Mouse (Mus musculus) frontal cortex, postnatal 14 days (tissue): Measurements from ENCODE around the gene Fam155a.
"Not testable (repeated sequence)": the region's sequence is repeated elsewhere in the genome, so short reads cannot be mapped to it uniquely, and the experiment has no call there.

Experiments
- DNase-seq, 2 experiments: peaks; one replicate each; pipeline ENCODE4 v3.0.0; 2022; ENCODE audit warnings: low spot score in 2 of 2

Gene Fam155a

DNA sequence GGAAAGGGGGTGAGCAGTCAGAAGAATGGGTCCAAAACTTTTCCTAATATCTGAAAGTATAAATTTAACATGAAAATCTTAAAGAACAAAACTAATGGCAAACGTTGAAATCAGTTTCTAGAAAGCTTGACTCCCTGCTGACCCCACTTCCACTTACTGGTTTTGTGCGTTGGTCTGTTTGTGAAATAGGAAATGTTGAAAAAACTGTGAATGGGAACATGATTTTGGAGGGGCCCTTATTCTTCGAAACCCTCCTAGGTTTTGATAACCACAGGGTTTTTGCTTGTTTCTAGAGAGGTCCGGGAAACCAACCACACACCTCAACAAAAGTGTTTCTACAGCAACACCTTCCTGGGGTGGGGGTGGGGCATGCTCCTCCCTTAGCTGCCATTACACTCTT is 368.6 kb downstream of the Fam155a start:
- no peak for DNase-seq

DNA sequence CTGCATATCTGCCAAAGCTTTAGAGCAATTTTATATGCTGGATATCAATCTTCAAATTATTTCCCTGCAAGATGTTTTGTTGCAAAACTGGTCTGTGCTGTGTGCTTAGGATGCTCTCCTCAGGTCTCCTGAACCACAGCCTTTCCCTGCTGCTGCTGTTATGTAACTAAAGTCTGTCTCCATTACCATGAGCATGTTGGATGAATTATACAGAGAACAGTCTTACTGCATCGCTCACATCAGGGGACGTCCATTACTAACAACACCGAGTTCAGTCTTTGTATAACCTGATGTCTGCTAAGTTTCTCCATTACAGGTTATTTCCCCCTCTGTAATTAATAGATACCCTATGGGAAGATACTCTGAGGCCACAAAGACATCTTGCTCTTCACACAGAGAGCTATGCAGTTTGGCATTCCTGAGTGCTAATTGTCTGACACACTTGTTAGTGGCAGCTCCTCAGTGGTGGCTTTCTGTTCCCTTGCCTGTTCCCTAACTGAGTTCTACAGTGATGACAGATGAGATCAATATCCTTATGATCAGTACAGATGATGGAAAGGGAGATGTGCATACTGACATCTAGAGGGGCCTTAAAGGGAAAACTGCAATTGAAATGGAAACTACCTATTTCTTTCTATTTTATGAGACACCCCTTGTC is 372.2 kb downstream of the Fam155a start:
- DNase-seq = no peak

DNA sequence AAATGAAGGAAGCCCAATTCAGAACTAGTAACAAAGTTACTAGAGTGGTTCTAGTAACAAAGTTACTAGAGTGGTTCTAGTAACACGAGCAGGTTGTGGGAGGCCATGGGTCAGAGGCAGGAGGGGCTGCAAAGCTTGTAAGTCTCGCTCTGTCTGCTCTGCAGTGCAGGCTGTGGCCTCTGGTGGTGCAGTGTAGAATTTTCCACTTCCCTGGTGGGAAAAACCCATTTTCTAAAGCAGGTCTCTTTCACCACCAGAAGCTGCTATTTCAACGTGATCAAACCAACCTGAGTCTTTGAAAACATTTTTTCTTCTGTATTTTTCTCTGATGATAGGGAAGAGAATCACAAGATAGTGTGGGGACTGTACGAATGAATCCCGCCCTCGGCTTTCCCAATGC is 372.9 kb downstream of the Fam155a start:
- no peak for DNase-seq

DNA sequence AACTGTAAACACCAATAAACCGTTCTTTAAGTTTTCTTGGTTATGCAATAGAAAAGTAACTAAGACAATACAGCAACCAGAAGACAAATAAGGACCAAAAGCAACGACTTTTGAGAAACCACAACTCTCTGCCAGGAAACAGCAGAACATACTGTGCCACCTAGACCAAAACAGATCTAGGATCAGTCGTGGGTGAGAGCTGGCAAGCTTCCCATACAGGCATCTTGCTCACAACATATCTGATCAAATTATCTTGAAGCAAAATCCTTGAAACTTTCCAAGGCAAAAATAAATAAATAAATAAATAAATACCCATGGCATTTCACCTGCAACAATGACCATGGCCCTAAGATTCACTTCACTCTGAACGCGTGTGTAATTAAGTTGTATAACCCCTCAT is 376.3 kb downstream of the Fam155a start:
- no peak for DNase-seq

DNA sequence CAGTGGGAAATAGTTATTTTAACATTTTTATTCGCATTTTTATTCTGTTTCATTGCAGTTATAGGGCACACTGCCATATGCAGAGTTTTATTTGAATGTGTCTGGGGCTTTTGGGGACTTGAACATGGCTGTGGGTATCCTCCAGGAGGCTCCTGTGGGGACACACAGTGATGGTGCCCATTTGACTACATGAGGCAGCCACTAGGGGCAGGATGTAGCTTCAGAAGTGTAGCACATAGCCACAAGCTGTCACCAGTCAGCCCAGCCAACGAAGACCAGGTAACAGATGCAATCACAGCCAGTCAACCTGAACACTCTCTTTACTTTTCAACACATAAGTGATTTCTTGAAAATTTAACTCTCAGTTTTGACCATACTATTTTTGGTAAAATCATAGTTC is 377.7 kb downstream of the Fam155a start:
- no peak for DNase-seq

DNA sequence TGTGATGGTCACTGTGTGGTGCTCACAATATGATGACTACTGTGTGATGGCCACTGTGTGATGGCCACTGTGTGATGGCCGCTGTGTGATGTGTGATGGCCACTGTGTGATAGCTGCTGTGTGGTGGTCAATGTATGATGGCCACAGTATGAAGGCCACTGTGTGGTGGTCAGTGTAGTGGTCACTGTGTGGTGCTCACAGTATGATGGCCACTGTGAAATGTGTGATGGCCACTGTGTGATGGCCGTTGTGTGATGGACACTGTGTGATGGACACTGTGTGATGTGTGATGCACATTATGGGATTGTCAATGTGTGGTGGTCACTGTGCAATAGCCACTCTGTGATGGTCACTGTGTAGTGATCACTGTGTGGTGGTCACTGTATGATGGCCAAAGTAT is 380.7 kb downstream of the Fam155a start:
- DNase-seq = not testable (repeated sequence)

DNA sequence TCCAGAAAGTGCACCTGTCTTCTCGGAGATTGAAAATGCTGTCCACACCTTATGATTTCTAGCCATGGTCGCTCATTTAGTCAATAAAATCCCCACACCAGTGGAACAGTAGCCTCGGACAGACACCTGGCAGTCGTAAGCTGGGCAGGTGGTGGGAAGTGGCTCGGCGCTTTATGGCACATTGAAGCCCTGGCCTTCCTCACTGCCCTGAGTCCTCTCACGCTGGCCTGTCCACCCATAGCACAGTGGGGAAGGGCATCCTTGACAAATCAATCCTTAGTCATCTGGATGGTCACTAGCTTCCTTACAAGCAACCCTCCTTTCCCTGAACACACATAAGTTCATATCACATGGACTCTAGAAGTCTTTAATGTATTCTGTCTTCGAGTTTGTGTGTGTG is 401.8 kb downstream of the Fam155a start:
- DNase-seq = no peak

DNA sequence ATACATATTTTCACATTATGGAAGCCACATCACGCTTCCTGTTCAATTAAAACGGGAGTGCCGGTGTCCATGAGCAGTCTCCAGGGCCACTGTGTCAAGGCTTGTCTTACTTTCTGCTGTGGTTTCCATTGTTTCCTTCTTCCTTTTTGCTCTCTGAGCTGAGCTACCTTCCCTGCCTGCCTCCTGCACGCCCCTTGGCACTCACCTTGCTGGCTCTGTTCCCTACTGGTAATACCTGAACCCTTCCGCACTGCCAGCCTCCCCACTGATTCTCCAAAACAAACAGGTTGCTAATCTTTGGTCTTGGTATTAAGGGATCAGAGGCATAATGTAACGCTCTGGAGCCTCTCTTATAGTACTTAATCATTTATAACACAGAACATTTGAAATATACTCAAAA is 403.2 kb downstream of the Fam155a start:
- DNase-seq = no peak

DNA sequence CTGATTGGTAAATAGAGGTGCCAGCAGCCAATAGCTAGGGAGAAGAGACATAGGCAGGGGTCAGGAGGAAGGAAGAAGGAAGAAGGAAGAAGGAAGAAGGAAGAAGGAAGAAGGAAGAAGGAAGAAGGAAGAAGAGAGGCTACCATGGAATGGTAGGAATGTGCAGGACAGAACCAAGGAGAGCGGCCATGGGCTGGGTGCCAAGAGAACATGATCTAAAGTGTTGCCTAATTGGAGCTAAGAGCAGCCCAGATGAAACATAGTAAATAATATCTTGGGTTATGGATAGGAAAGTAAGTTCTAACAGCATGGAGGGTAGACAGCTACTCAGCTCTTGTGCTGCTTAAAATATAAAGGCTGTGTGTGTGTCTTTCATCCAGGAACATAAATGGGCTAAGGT is 405.6 kb downstream of the Fam155a start:
- no peak for DNase-seq

DNA sequence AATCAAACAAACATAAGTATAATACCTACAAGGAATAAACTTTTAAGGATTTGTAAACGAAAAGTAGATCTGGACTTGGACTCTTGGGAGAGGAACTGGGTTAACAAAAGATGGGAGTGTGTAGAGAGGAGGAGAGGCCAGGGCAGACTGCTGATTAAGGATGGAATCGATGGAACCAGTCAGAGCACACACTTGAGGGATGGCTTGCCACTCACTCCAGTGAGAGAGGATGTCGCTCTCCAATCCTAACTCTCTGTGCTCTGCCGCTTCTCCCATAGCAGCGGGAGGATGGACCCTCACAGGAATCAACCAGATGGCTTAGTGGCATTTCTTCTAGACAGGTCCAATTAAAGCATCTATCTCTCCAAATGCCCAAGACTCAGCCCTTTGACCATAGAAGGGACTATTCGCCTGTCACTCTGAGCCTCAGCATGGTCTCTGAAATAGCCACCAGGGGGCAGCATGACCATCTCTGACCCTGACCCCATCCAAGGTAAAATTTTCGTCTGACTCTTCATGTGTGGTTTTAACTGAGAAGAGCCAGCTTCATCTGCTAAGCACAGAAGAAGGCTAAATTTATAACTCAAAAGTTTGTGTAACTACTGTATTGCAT is 422.3 kb downstream of the Fam155a start:
- no peak for DNase-seq

DNA sequence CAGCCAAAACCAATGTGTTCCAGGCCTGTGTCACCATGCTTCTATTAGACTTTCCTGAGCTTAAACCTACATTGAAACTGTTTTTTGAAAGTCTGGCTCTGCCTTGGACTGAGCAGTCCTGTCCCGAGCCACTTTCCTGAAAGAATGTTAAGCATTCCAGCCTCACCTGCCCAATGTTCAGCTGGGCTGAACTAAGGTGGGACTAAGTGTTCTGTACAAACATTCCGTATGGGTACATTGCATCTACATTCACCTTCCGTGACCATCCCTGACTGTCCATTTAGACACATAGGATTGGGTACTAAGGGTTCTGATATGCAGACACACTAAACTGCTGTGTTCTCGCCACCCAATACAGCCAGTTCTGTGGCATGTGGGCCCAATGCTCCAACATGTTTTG is 423.8 kb downstream of the Fam155a start:
- DNase-seq = no peak

DNA sequence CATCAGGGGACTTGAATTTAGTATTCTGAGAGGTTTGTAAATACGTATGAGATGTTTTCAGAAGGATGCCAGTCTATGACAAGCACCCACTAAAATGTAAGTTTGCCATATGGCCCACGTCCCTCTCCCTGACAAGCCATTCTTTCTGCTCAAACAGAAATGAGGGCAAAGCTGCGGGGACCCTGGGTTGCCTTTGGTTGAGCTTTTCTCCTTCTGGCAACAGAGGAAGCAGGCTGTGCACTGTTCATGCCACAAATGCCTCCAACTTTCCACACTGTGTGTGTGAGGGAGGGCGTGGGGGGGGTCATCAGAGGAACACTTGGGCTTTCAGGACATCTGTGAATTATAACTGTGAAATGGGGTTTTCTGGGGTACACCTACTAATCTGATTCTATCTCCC is 426.8 kb downstream of the Fam155a start:
- no peak for DNase-seq

DNA sequence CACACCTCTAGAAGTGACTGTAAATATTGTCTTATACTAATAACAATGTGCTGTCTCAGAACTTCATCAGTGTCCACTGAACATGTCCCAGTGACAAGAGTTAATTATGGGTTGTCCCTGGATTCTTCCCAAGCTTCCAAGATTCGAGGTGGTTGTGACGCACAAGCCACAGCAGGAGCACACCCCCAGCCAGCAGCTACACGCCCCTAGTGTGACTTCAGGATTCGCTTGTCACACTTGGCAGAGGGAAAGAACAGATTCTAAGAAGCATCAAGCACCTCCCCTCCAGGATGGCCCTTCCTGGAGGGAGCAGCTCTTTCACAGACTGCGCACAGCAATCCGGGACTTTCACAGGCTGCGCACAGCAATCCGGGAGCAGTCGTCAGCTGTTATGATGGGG is 428.0 kb downstream of the Fam155a start:
- DNase-seq = no peak

DNA sequence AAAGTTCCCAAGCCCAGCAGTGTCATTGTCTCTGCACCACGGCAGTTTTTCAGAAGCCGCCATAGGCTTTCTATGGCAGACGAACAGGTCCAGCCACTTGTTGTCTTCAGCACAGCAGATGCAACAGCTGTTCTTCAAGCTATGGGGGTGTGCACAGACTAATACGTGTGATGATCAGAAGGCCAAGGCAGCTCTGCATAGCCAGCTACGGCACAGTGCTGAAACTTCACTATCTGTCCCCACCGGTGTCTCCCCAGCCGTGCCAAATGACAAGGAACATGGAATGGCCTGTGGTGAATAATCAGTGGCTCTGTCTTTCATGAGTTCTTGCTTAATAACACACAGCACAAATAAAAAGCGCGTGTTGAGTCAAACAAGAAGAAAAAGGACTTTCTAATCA is 428.4 kb downstream of the Fam155a start:
- no peak for DNase-seq

DNA sequence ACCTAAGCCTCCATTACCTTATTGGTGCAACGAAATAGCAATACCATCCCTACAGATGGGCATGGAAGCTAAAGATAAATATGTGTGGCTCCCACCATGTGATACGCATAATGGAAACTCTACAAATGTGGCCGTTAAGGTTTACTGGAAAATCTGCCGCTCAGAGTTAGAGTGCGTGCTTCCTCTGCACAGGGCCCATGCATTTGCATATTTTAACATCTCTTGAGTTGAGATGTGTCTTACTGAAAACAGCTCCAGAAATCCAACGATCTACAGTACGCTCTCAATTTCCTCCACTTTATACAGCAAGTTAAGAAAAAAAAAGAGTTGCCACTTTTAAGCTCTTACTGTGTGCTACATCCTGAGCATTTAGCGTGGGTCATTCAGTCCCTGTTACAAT is 433.1 kb downstream of the Fam155a start:
- DNase-seq = no peak

DNA sequence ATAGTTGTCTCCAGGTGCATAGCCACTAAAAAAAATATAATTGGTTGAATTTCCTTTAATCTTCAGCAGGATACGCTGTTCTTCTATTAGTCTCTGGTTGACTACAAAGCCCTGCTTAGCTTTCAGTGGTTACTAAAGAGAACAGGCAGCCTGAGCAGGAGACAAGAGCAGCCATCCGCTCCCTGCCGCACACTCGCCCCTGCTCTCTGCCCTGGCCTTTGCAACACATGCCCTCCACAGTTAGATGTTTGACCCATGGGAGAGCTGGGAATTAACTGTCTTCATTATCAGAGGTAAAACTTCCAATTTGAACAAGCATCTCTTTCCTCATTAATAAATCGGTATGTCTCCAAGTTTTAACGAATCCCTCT is 435.0 kb downstream of the Fam155a start:
- DNase-seq = no peak

DNA sequence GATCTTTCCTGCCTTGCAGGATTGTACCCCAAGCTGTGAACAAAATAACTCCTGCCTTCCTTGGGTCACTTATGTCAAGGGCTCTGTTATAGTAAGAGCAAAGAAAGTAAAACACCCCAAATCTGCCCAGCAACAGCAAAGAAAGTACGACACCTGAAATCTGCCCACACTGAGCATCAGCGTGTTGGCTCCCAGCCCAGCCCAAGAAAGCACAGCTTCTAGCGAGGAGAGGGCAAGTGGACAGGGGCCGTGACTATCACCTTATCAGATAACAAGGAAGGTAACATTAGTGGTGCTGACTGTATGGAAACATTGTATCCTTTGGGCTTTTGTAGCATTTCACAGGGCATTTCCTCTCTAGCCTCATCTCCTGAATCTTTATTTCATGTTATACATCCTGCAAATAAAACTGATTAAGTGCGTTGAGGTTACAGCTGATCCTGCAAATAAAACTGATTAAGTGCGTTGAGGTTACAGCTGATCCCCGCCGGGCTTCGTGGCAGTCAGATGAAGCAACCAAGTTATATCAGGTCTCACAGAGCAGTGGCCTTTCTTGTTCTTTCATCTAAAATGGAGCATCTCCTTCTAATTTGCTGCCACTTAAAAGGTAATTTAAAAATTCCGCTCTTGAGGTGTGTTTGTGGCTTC is 435.6 kb downstream of the Fam155a start:
- no peak for DNase-seq

DNA sequence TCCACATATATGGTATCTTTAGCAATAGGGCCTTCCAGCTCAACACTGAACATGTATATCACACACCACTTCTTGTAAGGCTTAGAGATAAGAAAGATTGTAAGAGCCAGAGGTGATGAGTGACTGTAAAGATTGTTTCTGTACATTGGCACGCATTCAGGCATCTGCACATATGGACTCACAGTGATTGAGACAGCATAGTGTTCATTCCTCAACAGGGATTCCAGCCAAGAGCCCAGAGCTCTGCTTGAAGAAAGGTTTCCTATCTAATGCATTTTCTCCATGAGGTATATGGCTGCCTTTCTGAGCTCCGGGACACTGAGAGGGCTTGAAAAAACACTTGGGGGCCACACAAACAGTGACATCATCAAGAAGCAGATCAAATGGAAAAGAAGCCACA is 438.2 kb downstream of the Fam155a start:
- no peak for DNase-seq

DNA sequence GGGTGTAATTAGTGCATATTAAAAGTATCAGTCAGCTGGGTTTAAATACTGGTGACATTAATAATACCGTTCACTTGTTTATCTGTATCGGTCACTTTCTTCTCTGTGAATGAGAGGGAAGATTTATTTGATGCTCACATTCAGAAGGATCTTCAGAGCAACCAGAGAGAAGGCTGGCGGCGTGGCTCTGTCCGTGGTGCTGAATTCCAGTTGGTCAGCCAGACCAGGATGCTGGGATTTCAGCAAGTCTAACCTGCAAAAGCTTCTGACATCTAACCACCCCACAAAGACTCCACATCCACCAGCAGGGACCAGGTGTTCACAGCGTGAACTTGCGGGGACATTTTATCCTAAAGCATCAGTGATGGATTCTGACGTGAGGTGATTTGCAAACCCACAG is 461.5 kb downstream of the Fam155a start:
- DNase-seq = no peak

DNA sequence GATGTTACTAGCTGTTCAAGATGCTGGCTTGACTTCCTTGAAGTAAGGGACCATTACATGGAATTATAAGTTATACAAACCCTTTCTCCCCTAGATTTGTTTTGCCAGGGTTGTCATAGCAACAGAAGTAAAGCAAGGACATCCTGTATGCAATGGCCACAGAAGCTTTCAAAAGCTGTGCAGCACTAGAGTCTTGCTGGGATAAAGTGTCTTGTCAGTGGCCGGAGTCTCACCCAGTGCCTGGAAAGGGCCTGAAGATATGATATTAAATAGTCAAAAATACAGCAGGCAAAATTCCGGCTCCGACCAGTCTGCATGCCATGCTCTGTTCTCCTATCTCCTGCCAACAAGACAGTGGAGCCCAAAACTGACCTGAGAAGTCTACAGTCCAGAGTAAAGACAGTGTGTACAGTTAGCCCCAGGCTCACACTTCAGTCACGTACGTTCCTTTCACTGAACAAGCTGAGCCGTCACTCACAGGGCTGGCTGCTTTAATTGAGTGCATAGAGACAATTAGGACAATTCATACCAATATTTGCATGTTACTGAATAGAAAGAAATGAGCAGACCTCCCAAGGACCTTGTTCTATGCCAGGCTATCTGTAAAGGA is 467.3 kb downstream of the Fam155a start:
- no peak for DNase-seq

DNA sequence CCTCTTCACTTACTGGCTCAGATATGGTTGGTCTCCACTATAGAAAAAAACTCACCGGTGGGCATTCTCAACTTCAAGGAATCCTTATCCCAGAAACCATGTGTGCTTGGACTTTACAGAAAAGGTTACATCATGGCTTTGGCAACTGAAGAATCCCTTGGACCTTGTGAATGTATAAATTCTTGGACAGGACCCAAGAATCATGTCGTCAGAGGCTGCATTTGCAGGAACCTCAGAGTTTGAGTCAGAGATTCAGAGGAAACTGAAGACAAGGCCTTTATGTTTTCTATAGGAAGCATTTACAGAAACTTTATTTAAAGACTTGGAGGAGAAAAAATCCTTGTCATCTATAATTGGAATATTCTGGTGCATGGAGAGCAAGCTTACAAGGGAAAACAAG is 475.9 kb downstream of the Fam155a start:
- DNase-seq = no peak

DNA sequence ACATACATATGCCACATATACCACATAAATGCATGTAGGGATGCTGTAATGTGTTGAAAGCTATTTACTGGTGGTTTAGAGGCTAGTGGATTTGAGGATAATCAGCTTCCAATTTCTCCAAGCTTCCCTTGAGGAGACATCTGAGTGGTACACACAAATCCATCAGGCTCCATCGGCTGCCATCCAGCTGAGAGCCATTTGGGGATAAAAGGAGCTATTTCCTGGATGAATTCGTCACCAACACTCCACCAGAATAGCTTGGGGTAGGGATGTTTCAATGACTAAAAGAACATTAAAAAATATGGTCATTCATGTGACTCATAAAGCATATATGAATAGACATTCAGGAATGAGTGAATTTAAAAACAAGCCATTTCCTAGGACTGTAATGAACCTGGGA is 478.4 kb downstream of the Fam155a start:
- DNase-seq = no peak

DNA sequence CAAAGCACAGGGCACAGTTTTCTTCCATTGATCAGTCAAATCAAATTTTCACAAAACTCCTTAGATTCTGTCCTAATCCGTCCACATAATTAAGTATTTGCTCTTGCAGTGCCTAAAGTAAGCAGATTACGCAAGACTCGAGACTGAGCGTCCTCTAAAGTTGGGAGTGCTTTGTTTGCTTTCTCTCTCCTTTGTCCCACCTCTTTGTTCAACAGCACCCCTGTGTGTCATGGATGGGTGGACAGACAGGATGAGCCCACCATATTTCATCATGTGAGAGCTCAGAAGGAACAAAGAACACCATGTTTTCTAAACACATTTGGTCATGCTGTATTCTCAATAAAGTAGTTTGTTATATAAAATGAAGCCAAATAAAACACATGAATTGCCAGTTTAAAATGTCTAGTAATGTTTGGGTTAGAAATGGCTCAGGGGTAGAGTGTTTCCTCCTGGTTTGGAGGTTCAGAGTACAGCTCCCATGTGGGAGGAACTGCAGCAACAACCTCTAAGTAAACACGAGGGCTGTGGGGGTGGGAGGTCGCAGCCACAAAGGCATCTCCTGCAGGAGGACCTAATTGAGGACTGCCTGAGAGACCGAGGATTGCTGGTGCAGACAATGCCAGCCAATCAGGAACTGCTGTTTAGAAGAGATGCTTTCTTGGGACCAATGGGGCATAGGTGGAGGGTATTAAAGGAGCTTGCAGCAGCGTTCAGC is 482.8 kb downstream of the Fam155a start:
- DNase-seq = no peak
